Mouse (Mus musculus) hindbrain, embryonic 13.5 days (tissue): ENCODE measurements around the gene Cyp3a57. TPM values are rescaled to one million over a fixed set of nuclear protein-coding genes. Genes with fewer than 3 reads are reported as not detected.

ENCODE experiments used
- ATAC-seq: fragments of 200-750 bp; cut with Nextera tagmentation; 2 replicates; pipeline ENCODE4 v1.8.0; 2017; ENCODE audit warnings: moderate TSS enrichment; ENCODE audit not compliant: low FRiP score
- H3K27ac ChIP-seq: fragments of 300-500 bp; sonication (generic); 2 replicates; pipeline ENCODE4 v1.5.1; 2015; ENCODE audit warnings: inconsistent platforms, mild to moderate bottlenecking, moderate library complexity
- H3K27me3 ChIP-seq: fragments of 300-500 bp; sonication (generic); 2 replicates; pipeline ENCODE4 v1.6.1; 2015; ENCODE audit warnings: mild to moderate bottlenecking, inconsistent platforms
- H3K36me3 ChIP-seq: fragments of 300-500 bp; sonication (generic); 2 replicates; pipeline ENCODE4 v1.6.1; 2015; ENCODE audit warnings: mild to moderate bottlenecking, inconsistent platforms
- H3K4me1 ChIP-seq: fragments of 300-500 bp; sonication (generic); replicated peaks from 2 replicates; pipeline ENCODE4 v1.6.1; 2015; ENCODE audit warnings: inconsistent platforms
- H3K4me2 ChIP-seq: fragments of 300-500 bp; sonication (generic); 2 replicates; pipeline ENCODE4 v1.6.1; 2015; ENCODE audit warnings: inconsistent platforms, mild to moderate bottlenecking, moderate library complexity
- H3K4me3 ChIP-seq: fragments of 300-500 bp; sonication (generic); 2 replicates; pipeline ENCODE4 v1.5.1; 2015; ENCODE audit warnings: mild to moderate bottlenecking, inconsistent platforms
- H3K9ac ChIP-seq: fragments of 300-500 bp; sonication (generic); 2 replicates; pipeline ENCODE4 v1.6.1; 2015; ENCODE audit warnings: mild to moderate bottlenecking, inconsistent platforms
- H3K9me3 ChIP-seq: fragments of 300-500 bp; sonication (generic); 2 replicates; pipeline ENCODE4 v1.6.1; 2016; ENCODE audit warnings: inconsistent platforms
- WGBS: fragments of 180-500 bp; shearing (Covaris S2); methylation state at CpG from one replicate; pipeline ENCODE4 v1.1.7; 2015; 5-methylcytosine and 5-hydroxymethylcytosine counted together
- polyA plus RNA-seq: library from polyadenylated mRNA; unstranded; fragments of >200 nt; fragmentation: Nextera tagmentation; extraction: Ambion mirVana; gene quantifications from 2 replicates; pipeline ENCODE4 v1.2.1, GENCODE M21; 2015

Cyp3a57 gene
- polyA plus RNA-seq, 1 experiment from 2014 or later, result not detected

GRCm38 (mm10) chr5:145433688-145434087, 88.6 kb downstream of the Cyp3a57 start:
- peaks cover 22% of the 10 kb centered on the region for H3K9me3 ChIP-seq

More at GRCm38 (mm10) chr5:145433688-145434087, 88.6 kb downstream of the Cyp3a57 start:
- Histone ChIP-seq H3K36me3 (no peaks in the 10 kb centered on the region), H3K27me3 (no peaks in the 10 kb centered on the region), H3K4me3 (no peak overlapping the region), H3K4me1 (no peaks in the 10 kb centered on the region), H3K9ac (no peak overlapping the region), H3K4me2 (no peak overlapping the region), H3K27ac (no peak overlapping the region)
- WGBS, result 81% methylated on average over 1 of the region's 1 CpGs
- no peak for ATAC-seq

Other genes with a start within 250 kb of the Cyp3a57 start
- gene Arpc1b, start 231.1 kb upstream of the Cyp3a57 start, polyA plus RNA-seq, result 81.4 TPM in 2 replicates
- 136 and 140 TPM in 2 replicates for gene Pdap1, start 205.0 kb upstream of the Cyp3a57 start, polyA plus RNA-seq
- 213 and 218 TPM in 2 replicates for gene Bud31, start 204.9 kb upstream of the Cyp3a57 start, polyA plus RNA-seq
- 20.9 and 22.4 TPM in 2 replicates for gene Ptcd1, start 178.2 kb upstream of the Cyp3a57 start, polyA plus RNA-seq
- gene Cpsf4, start 178.1 kb upstream of the Cyp3a57 start, polyA plus RNA-seq, result 52.3 and 53.4 TPM in 2 replicates
- 693 and 710 TPM in 2 replicates for gene Atp5j2, start 153.2 kb upstream of the Cyp3a57 start, polyA plus RNA-seq
- 13.6 and 15.6 TPM in 2 replicates for gene Zkscan14, start 143.4 kb upstream of the Cyp3a57 start, polyA plus RNA-seq
- 14.8 and 17.1 TPM in 2 replicates for gene Zkscan5, start 140.7 kb upstream of the Cyp3a57 start, polyA plus RNA-seq
- 34.6 and 38.3 TPM in 2 replicates for gene Zfp655, start 113.6 kb upstream of the Cyp3a57 start, polyA plus RNA-seq
- gene Zscan25, start 64.8 kb upstream of the Cyp3a57 start, polyA plus RNA-seq, result 0.74 and 1.0 TPM in 2 replicates
- not detected in 2 replicates for gene Cyp3a16, start 124.4 kb downstream of the Cyp3a57 start, polyA plus RNA-seq
- gene Cyp3a41b, start 239.5 kb downstream of the Cyp3a57 start, polyA plus RNA-seq, result not detected in 2 replicates